Comparison of ENCODE assay signal across 23 mouse cellular contexts in the genomic region with DNA sequence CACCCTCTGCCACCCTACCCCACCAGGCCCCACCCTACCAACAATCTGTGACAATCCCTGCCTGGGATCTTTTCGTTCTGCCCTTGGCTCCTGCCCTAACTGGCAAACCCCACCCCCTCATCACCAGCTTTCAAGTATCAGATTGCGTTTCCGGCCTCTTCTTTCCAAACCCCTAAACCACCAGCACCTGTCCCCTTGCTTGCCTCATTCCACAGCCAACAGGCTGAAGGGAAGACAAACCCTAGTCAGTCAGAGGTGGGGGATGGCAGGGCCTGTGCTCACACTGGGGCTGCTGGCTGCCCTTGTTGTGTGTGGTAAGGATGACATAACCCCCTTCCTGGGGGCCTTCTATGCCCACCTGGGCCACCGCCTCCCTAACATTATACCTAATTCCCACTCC. TPM values are rescaled to one million over a fixed set of nuclear protein-coding genes. Genes with fewer than 3 reads are reported as not detected.
A peak's percentile ranks its signal among the peaks of the same experiment; 100 is the strongest.
DNase-seq lines count a peak whose midpoint lies in the region; ATAC-seq and TF ChIP-seq lines count a peak whose summit lies in the region.
"Had no signal": no experiment of that assay in that cellular context is flagged by ENCODE, and none has a peak within 500 bp of the region (broad histone marks: within the 10 kb centered on the region; RNA-seq: fewer than 3 reads in every experiment).

A gene (plus strand): TSS at position 179 of the 400 bp plus-strand sequence.

- H3K9ac ChIP-seq in kidney, embryonic 16.5 days (replicated peaks; ENCODE audit: low read length): no peak within 1 kb of the TSS
- no peak within 1 kb of the TSS for H3K9ac ChIP-seq in ES-Bruce4 (ENCODE audit: low read depth, poor library complexity, severe bottlenecking)
- no peak within 1 kb of the TSS for H3K9ac ChIP-seq in embryonic facial prominence, embryonic 12.5 days
- peak within 1 kb of the TSS; percentile 45; the same call in 1 of the 2 replicates for H3K9ac ChIP-seq in limb, embryonic 13.5 days
- no peak within 1 kb of the TSS for H3K9ac ChIP-seq in liver, embryonic 12.5 days
- H3K9ac ChIP-seq: forebrain, postnatal 0 days; liver, embryonic 15.5 days; midbrain, embryonic 13.5 days; neural tube, embryonic 15.5 days had no signal

- no peak for TF ChIP-seq EP300 in ES-Bruce4 (IDR thresholded peaks at IDR 0.05; ENCODE audit: insufficient read depth, low read depth, low read length)

- no peak for TF ChIP-seq CTCF in ES-Bruce4 (IDR thresholded peaks at IDR 0.05; ENCODE audit: low read depth, low read length)

- DNase-seq in kidney, postnatal 4 days: no peak
- DNase-seq in lung, postnatal 25 days (ENCODE audit: low spot score): no peak
- DNase-seq: adrenal gland, postnatal 36 days; cerebellum, adult 11-12 months; cerebellum, postnatal 36 days; forebrain, postnatal 0 days; heart, adult 2 months; kidney, adult 11 months; thymus, postnatal 36 days had no signal

- WGBS in kidney, embryonic 16.5 days: 12% methylated on average over 4 of the region's 4 CpGs
- WGBS in embryonic facial prominence, embryonic 12.5 days: 19% methylated on average over 4 of the region's 4 CpGs
- WGBS in limb, embryonic 13.5 days: 18% methylated on average over 4 of the region's 4 CpGs
- WGBS in liver, embryonic 12.5 days (ENCODE audit: insufficient replicate concordance): 32% methylated on average over 4 of the region's 4 CpGs

- H3K4me2 ChIP-seq in kidney, embryonic 16.5 days (replicated peaks; ENCODE audit: low read depth, low read length): no peak within 1 kb of the TSS
- no peak within 1 kb of the TSS for H3K4me2 ChIP-seq in embryonic facial prominence, embryonic 12.5 days (replicated peaks)
- H3K4me2 ChIP-seq in limb, embryonic 13.5 days (replicated peaks): peak within 1 kb of the TSS; percentile 27; the same call in 1 of the 2 replicates
- no peak within 1 kb of the TSS for H3K4me2 ChIP-seq in liver, embryonic 12.5 days
- H3K4me2 ChIP-seq: liver, embryonic 15.5 days; midbrain, embryonic 13.5 days; neural tube, embryonic 15.5 days had no signal

- H3K27me3 ChIP-seq in kidney, embryonic 16.5 days (ENCODE audit: insufficient read depth, low read length): peaks cover 21% of the 10 kb centered on the region
- H3K27me3 ChIP-seq in ES-Bruce4 (ENCODE audit: control insufficient read depth, insufficient read depth, low read length, poor library complexity, severe bottlenecking): no peaks in the 10 kb centered on the region
- peaks cover 26% of the 10 kb centered on the region for H3K27me3 ChIP-seq in embryonic facial prominence, embryonic 12.5 days
- H3K27me3 ChIP-seq in limb, embryonic 13.5 days: peaks cover 36% of the 10 kb centered on the region
- peaks cover 70% of the 10 kb centered on the region for H3K27me3 ChIP-seq in liver, embryonic 12.5 days (replicated peaks)

- H3K36me3 ChIP-seq in kidney, embryonic 16.5 days (ENCODE audit: insufficient read depth, low read length): no peaks in the 10 kb centered on the region
- no peaks in the 10 kb centered on the region for H3K36me3 ChIP-seq in ES-Bruce4 (ENCODE audit: control insufficient read depth, insufficient read depth, low read length, poor library complexity, severe bottlenecking)
- H3K36me3 ChIP-seq in embryonic facial prominence, embryonic 12.5 days: no peaks in the 10 kb centered on the region
- H3K36me3 ChIP-seq in limb, embryonic 13.5 days: no peaks in the 10 kb centered on the region
- H3K36me3 ChIP-seq in liver, embryonic 12.5 days: no peaks in the 10 kb centered on the region
- H3K36me3 ChIP-seq: liver, embryonic 15.5 days; midbrain, embryonic 13.5 days; neural tube, embryonic 15.5 days had no signal

- ATAC-seq in kidney, embryonic 16.5 days (ENCODE audit: low FRiP score, low TSS enrichment): 0 out of 2 replicates have a peak, but pooled peaks have one; percentile 46
- peak; percentile 30; the same call in 1 of the 2 replicates for ATAC-seq in embryonic facial prominence, embryonic 12.5 days (ENCODE audit: insufficient number of reproducible peaks, insufficient read depth, low FRiP score, low TSS enrichment)
- 0 out of 2 replicates have a peak, but pooled peaks have one; percentile 35 for ATAC-seq in limb, embryonic 13.5 days (ENCODE audit: low FRiP score, low read depth)
- no peak for ATAC-seq in monocyte, adult 5-6 weeks (replicated peaks; ENCODE audit: insufficient number of reproducible peaks, low FRiP score, low TSS enrichment, poor library complexity, severe bottlenecking)
- no peak for ATAC-seq in liver, embryonic 12.5 days
- ATAC-seq: forebrain, postnatal 0 days; lung, postnatal 0 days; midbrain, embryonic 13.5 days had no signal

- no peak within 1 kb of the TSS for H3K4me3 ChIP-seq in kidney, embryonic 16.5 days (ENCODE audit: low read length)
- H3K4me3 ChIP-seq in ES-Bruce4 (ENCODE audit: low read depth, low read length): peak within 1 kb of the TSS; percentile 12; the same call in 1 of the 2 replicates
- no peak within 1 kb of the TSS for H3K4me3 ChIP-seq in embryonic facial prominence, embryonic 12.5 days
- H3K4me3 ChIP-seq in limb, embryonic 13.5 days: no peak within 1 kb of the TSS
- H3K4me3 ChIP-seq in liver, embryonic 12.5 days: no peak within 1 kb of the TSS
- H3K4me3 ChIP-seq: heart, adult 2 months; liver, embryonic 15.5 days; midbrain, embryonic 13.5 days; neural tube, embryonic 15.5 days had no signal

- peaks cover 4% of the 10 kb centered on the region; the same call in 1 of the 2 replicates for H3K4me1 ChIP-seq in kidney, embryonic 16.5 days (ENCODE audit: insufficient read depth, low read length)
- peaks cover 1% of the 10 kb centered on the region for H3K4me1 ChIP-seq in ES-Bruce4 (ENCODE audit: control insufficient read depth, insufficient read depth, low read length)
- peaks cover 7% of the 10 kb centered on the region for H3K4me1 ChIP-seq in embryonic facial prominence, embryonic 12.5 days
- H3K4me1 ChIP-seq in limb, embryonic 13.5 days: peaks cover 13% of the 10 kb centered on the region
- H3K4me1 ChIP-seq in liver, embryonic 12.5 days: 0 out of 2 replicates have a peak, but pooled peaks cover 8% of the 10 kb centered on the region

- no peak for TF ChIP-seq POLR2A in ES-Bruce4 (IDR thresholded peaks at IDR 0.05; ENCODE audit: insufficient read depth, low read length)

- no peak within 1 kb of the TSS; the same call in 1 of the 2 replicates for H3K27ac ChIP-seq in kidney, embryonic 16.5 days (ENCODE audit: low read length)
- no peak within 1 kb of the TSS for H3K27ac ChIP-seq in ES-Bruce4 (ENCODE audit: insufficient read depth, low read length)
- H3K27ac ChIP-seq in embryonic facial prominence, embryonic 12.5 days: no peak within 1 kb of the TSS
- no peak within 1 kb of the TSS; the same call in 1 of the 2 replicates for H3K27ac ChIP-seq in limb, embryonic 13.5 days
- H3K27ac ChIP-seq in liver, embryonic 12.5 days: no peak within 1 kb of the TSS
- H3K27ac ChIP-seq: heart, adult 2 months; liver, embryonic 15.5 days; midbrain, embryonic 13.5 days; neural tube, embryonic 15.5 days had no signal

- no peaks in the 10 kb centered on the region for H3K9me3 ChIP-seq in kidney, embryonic 16.5 days (ENCODE audit: low read length)
- H3K9me3 ChIP-seq in ES-Bruce4 (replicated peaks; ENCODE audit: control insufficient read depth, insufficient read depth, low read length, poor library complexity, severe bottlenecking): no peaks in the 10 kb centered on the region
- H3K9me3 ChIP-seq in embryonic facial prominence, embryonic 12.5 days: no peaks in the 10 kb centered on the region
- H3K9me3 ChIP-seq in limb, embryonic 13.5 days: no peaks in the 10 kb centered on the region
- no peaks in the 10 kb centered on the region for H3K9me3 ChIP-seq in liver, embryonic 12.5 days (replicated peaks)
- H3K9me3 ChIP-seq: liver, embryonic 15.5 days; midbrain, embryonic 13.5 days; neural tube, embryonic 15.5 days had no signal

RNA-seq across cellular contexts. Expression of the gene that starts here (rescaled TPM):
- polyA plus RNA-seq in kidney, embryonic 16.5 days (2015; fragmentation: Nextera tagmentation; extraction: Ambion mirVana): 0.81 and 1.1 TPM in 2 replicates
- polyA plus RNA-seq in ES-Bruce4 (2011; ENCODE audit: insufficient read depth, insufficient read length, low read depth, missing spikeins): not detected in 2 replicates
- 1.2 and 1.6 TPM in 2 replicates for polyA plus RNA-seq in embryonic facial prominence, embryonic 12.5 days (2016; fragmentation: Nextera tagmentation; extraction: Ambion mirVana)
- polyA plus RNA-seq in limb, embryonic 13.5 days (2015; fragmentation: Nextera tagmentation; extraction: Ambion mirVana): 4.5 and 4.8 TPM in 2 replicates
- not detected in 3 replicates for total RNA-seq in monocyte, adult 5-6 weeks (2017)
- polyA plus RNA-seq in liver, embryonic 12.5 days (2016; fragmentation: Nextera tagmentation; extraction: Ambion mirVana): 0.07 TPM in 1 of 2 replicates, not detected in the other
- total RNA-seq: adrenal gland, postnatal 36 days; forebrain, postnatal 0 days; heart, adult 2 months; hematopoietic stem cell, adult 5-6 weeks; layer of hippocampus, postnatal 25 days; left cerebral cortex, postnatal 25 days; megakaryocyte progenitor cell, adult 5-6 weeks had no signal
- polyA plus RNA-seq: forebrain, postnatal 0 days; heart, adult 2 months; lung, postnatal 0 days; midbrain, embryonic 13.5 days had no signal

Comparison
In these comparisons a context has a peak if more than half of its experiments do, and no peak if none do; other contexts are left out.
1. ATAC-seq: peak in kidney, embryonic 16.5 days (single experiment), embryonic facial prominence, embryonic 12.5 days (single experiment) and limb, embryonic 13.5 days (single experiment); none in monocyte, adult 5-6 weeks (single experiment) and liver, embryonic 12.5 days (single experiment).